Mouse (Mus musculus): ENCODE data around the gene Anxa5. TPM values are rescaled to one million over a fixed set of nuclear protein-coding genes. Genes with fewer than 3 reads are reported as not detected.

The Anxa5 gene
- polyA plus RNA-seq, 1 experiment from 2014 or later, result 323 TPM

- no peak for ATAC-seq (ENCODE audit: insufficient read depth, low FRiP score)
- no peak overlapping the region for H3K4me3 ChIP-seq (replicated peaks; ENCODE audit: low read length)
- H3K4me1 ChIP-seq (ENCODE audit: control insufficient read depth, insufficient read depth, low read length), result no peaks in the 10 kb centered on the region; the same call in 1 of the 2 replicates
- 56% methylated on average over 6 of the region's 6 CpGs for WGBS
- no peak overlapping the region for H3K9ac ChIP-seq (ENCODE audit: low read length)
- peaks cover 5% of the 10 kb centered on the region; the same call in 1 of the 2 replicates for H3K36me3 ChIP-seq (ENCODE audit: control insufficient read depth, insufficient read depth, low read length)
- no peaks in the 10 kb centered on the region for H3K27me3 ChIP-seq (ENCODE audit: control insufficient read depth, insufficient read depth, low read length)
- no peak overlapping the region for H3K4me2 ChIP-seq (ENCODE audit: low read depth, low read length)
- no peaks in the 10 kb centered on the region for H3K9me3 ChIP-seq (replicated peaks; ENCODE audit: control insufficient read depth, low read length)
- H3K27ac ChIP-seq (ENCODE audit: low read length), result no peak overlapping the region
Measured at GRCm38 (mm10) chr3:36446918-36447317, 28.8 kb downstream of the Anxa5 start.

- no peak for ATAC-seq (ENCODE audit: insufficient read depth, low FRiP score)
- H3K4me1 ChIP-seq (ENCODE audit: control insufficient read depth, insufficient read depth, low read length), result no peaks in the 10 kb centered on the region; the same call in 1 of the 2 replicates
- H3K9ac ChIP-seq (ENCODE audit: low read length), result no peak overlapping the region
- H3K4me3 ChIP-seq (replicated peaks; ENCODE audit: low read length), result no peak overlapping the region
- no peak overlapping the region for H3K4me2 ChIP-seq (ENCODE audit: low read depth, low read length)
- H3K36me3 ChIP-seq (ENCODE audit: control insufficient read depth, insufficient read depth, low read length), result peaks cover 5% of the 10 kb centered on the region; the same call in 1 of the 2 replicates
- no peaks in the 10 kb centered on the region for H3K27me3 ChIP-seq (ENCODE audit: control insufficient read depth, insufficient read depth, low read length)
- H3K9me3 ChIP-seq (replicated peaks; ENCODE audit: control insufficient read depth, low read length), result no peaks in the 10 kb centered on the region
- WGBS, result 71% methylated on average over 5 of the region's 5 CpGs
- no peak overlapping the region for H3K27ac ChIP-seq (ENCODE audit: low read length)
Measured at GRCm38 (mm10) chr3:36446506-36446905, 29.2 kb downstream of the Anxa5 start.

GRCm38 (mm10) chr3:36446041-36446440 lies 29.7 kb downstream of the Anxa5 start:
- H3K4me3 ChIP-seq (replicated peaks; ENCODE audit: low read length), result no peak overlapping the region
- H3K4me1 ChIP-seq (ENCODE audit: control insufficient read depth, insufficient read depth, low read length), result no peaks in the 10 kb centered on the region; the same call in 1 of the 2 replicates
- no peak for ATAC-seq (ENCODE audit: insufficient read depth, low FRiP score)
- no peaks in the 10 kb centered on the region for H3K9me3 ChIP-seq (replicated peaks; ENCODE audit: control insufficient read depth, low read length)
- no peak overlapping the region for H3K4me2 ChIP-seq (ENCODE audit: low read depth, low read length)
- peaks cover 5% of the 10 kb centered on the region; the same call in 1 of the 2 replicates for H3K36me3 ChIP-seq (ENCODE audit: control insufficient read depth, insufficient read depth, low read length)
- H3K27me3 ChIP-seq (ENCODE audit: control insufficient read depth, insufficient read depth, low read length), result no peaks in the 10 kb centered on the region
- 89% methylated on average over 3 of the region's 3 CpGs for WGBS
- no peak overlapping the region for H3K27ac ChIP-seq (ENCODE audit: low read length)
- H3K9ac ChIP-seq (ENCODE audit: low read length), result no peak overlapping the region

GRCm38 (mm10) chr3:36442426-36442825 lies 33.3 kb downstream of the Anxa5 start:
- Histone ChIP-seq H3K27me3 (ENCODE audit: control insufficient read depth, insufficient read depth, low read length) (no peaks in the 10 kb centered on the region), H3K36me3 (ENCODE audit: control insufficient read depth, insufficient read depth, low read length) (no peaks in the 10 kb centered on the region), H3K9ac (ENCODE audit: low read length) (no peak overlapping the region), H3K4me2 (ENCODE audit: low read depth, low read length) (no peak overlapping the region), H3K4me1 (ENCODE audit: control insufficient read depth, insufficient read depth, low read length) (no peaks in the 10 kb centered on the region), H3K9me3 (replicated peaks; ENCODE audit: control insufficient read depth, low read length) (no peaks in the 10 kb centered on the region), H3K27ac (ENCODE audit: low read length) (no peak overlapping the region), H3K4me3 (replicated peaks; ENCODE audit: low read length) (no peak overlapping the region)
- WGBS, result 0% methylated on average over 2 of the region's 2 CpGs
- ATAC-seq (ENCODE audit: insufficient read depth, low FRiP score), result no peak

GRCm38 (mm10) chr3:36440280-36440679 lies 35.4 kb downstream of the Anxa5 start:
- Histone ChIP-seq H3K4me2 (ENCODE audit: low read depth, low read length) (no peak overlapping the region), H3K27ac (ENCODE audit: low read length) (no peak overlapping the region), H3K27me3 (ENCODE audit: control insufficient read depth, insufficient read depth, low read length) (no peaks in the 10 kb centered on the region), H3K4me1 (ENCODE audit: control insufficient read depth, insufficient read depth, low read length) (no peaks in the 10 kb centered on the region), H3K36me3 (ENCODE audit: control insufficient read depth, insufficient read depth, low read length) (no peaks in the 10 kb centered on the region), H3K4me3 (replicated peaks; ENCODE audit: low read length) (no peak overlapping the region), H3K9ac (ENCODE audit: low read length) (no peak overlapping the region), H3K9me3 (replicated peaks; ENCODE audit: control insufficient read depth, low read length) (no peaks in the 10 kb centered on the region)
- WGBS, result 58% methylated on average over 4 of the region's 4 CpGs
- no peak for ATAC-seq (ENCODE audit: insufficient read depth, low FRiP score)

DNA sequence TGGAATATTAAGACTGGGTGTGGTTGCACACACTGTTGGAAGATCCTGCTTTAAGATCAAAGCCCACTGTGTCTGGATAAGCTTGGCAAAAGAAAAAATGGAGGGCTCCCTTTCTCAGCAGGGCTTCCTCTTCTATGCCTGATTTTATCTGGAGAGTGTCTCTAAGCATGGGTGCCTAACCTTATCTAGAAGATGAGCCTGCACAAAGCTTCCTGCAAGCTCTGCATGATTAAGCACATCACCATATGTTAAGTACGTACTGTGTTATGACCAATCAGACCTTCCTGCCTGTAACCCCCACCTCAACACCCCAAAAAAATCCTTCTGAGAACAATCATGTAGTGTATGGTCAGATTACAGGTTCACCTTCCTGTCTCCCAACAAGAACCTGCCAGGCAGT lies 45.3 kb downstream of the Anxa5 start:
- H3K36me3 ChIP-seq (ENCODE audit: control insufficient read depth, insufficient read depth, low read length), result no peaks in the 10 kb centered on the region
- no peaks in the 10 kb centered on the region for H3K9me3 ChIP-seq (replicated peaks; ENCODE audit: control insufficient read depth, low read length)
- no peak overlapping the region for H3K4me2 ChIP-seq (ENCODE audit: low read depth, low read length)
- ATAC-seq (ENCODE audit: insufficient read depth, low FRiP score), result no peak
- H3K4me3 ChIP-seq (replicated peaks; ENCODE audit: low read length), result no peak overlapping the region
- 82% methylated on average over 1 of the region's 1 CpGs for WGBS
- no peaks in the 10 kb centered on the region for H3K27me3 ChIP-seq (ENCODE audit: control insufficient read depth, insufficient read depth, low read length)
- no peak overlapping the region for H3K9ac ChIP-seq (ENCODE audit: low read length)
- no peaks in the 10 kb centered on the region for H3K4me1 ChIP-seq (ENCODE audit: control insufficient read depth, insufficient read depth, low read length)
- H3K27ac ChIP-seq (ENCODE audit: low read length), result no peak overlapping the region

- 93% methylated on average over 8 of the region's 8 CpGs for WGBS
Measured at GRCm38 (mm10) chr3:36427386-36427785, 48.3 kb downstream of the Anxa5 start.

GRCm38 (mm10) chr3:36409456-36409855 lies 66.2 kb downstream of the Anxa5 start:
- WGBS, result 69% methylated on average over 2 of the region's 2 CpGs
- no peak for ATAC-seq (ENCODE audit: insufficient read depth, low FRiP score)
- H3K27me3 ChIP-seq (ENCODE audit: control insufficient read depth, insufficient read depth, low read length), result no peaks in the 10 kb centered on the region

More at GRCm38 (mm10) chr3:36427386-36427785, 48.3 kb downstream of the Anxa5 start:
- Histone ChIP-seq H3K9me3 (replicated peaks; ENCODE audit: control insufficient read depth, low read length) (no peaks in the 10 kb centered on the region), H3K27me3 (ENCODE audit: control insufficient read depth, insufficient read depth, low read length) (no peaks in the 10 kb centered on the region), H3K36me3 (ENCODE audit: control insufficient read depth, insufficient read depth, low read length) (no peaks in the 10 kb centered on the region), H3K4me2 (ENCODE audit: low read depth, low read length) (no peak overlapping the region), H3K9ac (ENCODE audit: low read length) (no peak overlapping the region), H3K27ac (ENCODE audit: low read length) (no peak overlapping the region), H3K4me3 (replicated peaks; ENCODE audit: low read length) (no peak overlapping the region), H3K4me1 (ENCODE audit: control insufficient read depth, insufficient read depth, low read length) (no peaks in the 10 kb centered on the region)
- no peak for ATAC-seq (ENCODE audit: insufficient read depth, low FRiP score)

GRCm38 (mm10) chr3:36406967-36407366 lies 68.7 kb downstream of the Anxa5 start:
- ATAC-seq (ENCODE audit: insufficient read depth, low FRiP score), result no peak
- H3K9me3 ChIP-seq (replicated peaks; ENCODE audit: control insufficient read depth, low read length), result no peaks in the 10 kb centered on the region
- H3K4me2 ChIP-seq (ENCODE audit: low read depth, low read length), result no peak overlapping the region
- no peaks in the 10 kb centered on the region for H3K36me3 ChIP-seq (ENCODE audit: control insufficient read depth, insufficient read depth, low read length)
- H3K4me1 ChIP-seq (ENCODE audit: control insufficient read depth, insufficient read depth, low read length), result no peaks in the 10 kb centered on the region
- H3K27me3 ChIP-seq (ENCODE audit: control insufficient read depth, insufficient read depth, low read length), result no peaks in the 10 kb centered on the region
- H3K27ac ChIP-seq (ENCODE audit: low read length), result no peak overlapping the region
- H3K9ac ChIP-seq (ENCODE audit: low read length), result no peak overlapping the region
- WGBS, result 93% methylated on average over 5 of the region's 5 CpGs
- no peak overlapping the region for H3K4me3 ChIP-seq (replicated peaks; ENCODE audit: low read length)

More at GRCm38 (mm10) chr3:36409456-36409855, 66.2 kb downstream of the Anxa5 start:
- Histone ChIP-seq H3K4me1 (ENCODE audit: control insufficient read depth, insufficient read depth, low read length) (no peaks in the 10 kb centered on the region), H3K9ac (ENCODE audit: low read length) (no peak overlapping the region), H3K4me2 (ENCODE audit: low read depth, low read length) (no peak overlapping the region), H3K4me3 (replicated peaks; ENCODE audit: low read length) (no peak overlapping the region), H3K27ac (ENCODE audit: low read length) (no peak overlapping the region), H3K36me3 (ENCODE audit: control insufficient read depth, insufficient read depth, low read length) (no peaks in the 10 kb centered on the region), H3K9me3 (replicated peaks; ENCODE audit: control insufficient read depth, low read length) (no peaks in the 10 kb centered on the region)

Measured in stomach, embryonic 16.5 days (tissue).